ENCODE assay signal across 27 mouse cellular contexts in the genomic region with DNA sequence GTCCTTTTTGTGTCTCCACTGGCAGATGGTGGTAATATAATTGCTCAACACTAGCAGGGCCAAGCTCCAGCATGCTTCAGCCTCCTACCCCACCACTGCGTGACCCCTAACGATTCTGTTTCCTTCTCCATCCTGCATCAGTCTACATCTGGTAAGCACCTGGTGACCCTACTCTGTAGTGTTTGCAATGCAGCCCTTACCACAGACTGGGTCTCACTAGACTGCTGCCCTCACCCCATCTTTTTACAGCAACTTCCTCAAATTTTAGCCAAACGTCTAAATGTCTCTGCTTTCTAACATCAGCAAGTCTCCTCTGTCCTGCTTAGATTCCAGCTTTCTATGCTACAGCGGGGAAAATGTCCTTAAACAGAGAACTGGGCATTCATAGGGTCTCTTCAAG. TPM values are rescaled to one million over a fixed set of nuclear protein-coding genes. Genes with fewer than 3 reads are reported as not detected.
"Had no signal": no experiment of that assay in that cellular context is flagged by ENCODE, and none has a peak within 500 bp of the region (broad histone marks: within the 10 kb centered on the region; RNA-seq: fewer than 3 reads in every experiment).

No protein-coding gene starts in this region.

- H3K36me3 ChIP-seq: liver, embryonic 15.5 days; lung, embryonic 15.5 days had no signal

- ATAC-seq: midbrain, embryonic 15.5 days had no signal

- H3K9ac ChIP-seq: limb, embryonic 13.5 days; liver, embryonic 12.5 days; liver, embryonic 15.5 days; lung, embryonic 15.5 days; midbrain, embryonic 12.5 days; midbrain, embryonic 15.5 days; neural tube, embryonic 12.5 days; neural tube, embryonic 15.5 days had no signal

- H3K27me3 ChIP-seq: limb, embryonic 13.5 days; liver, embryonic 12.5 days; liver, embryonic 15.5 days; lung, embryonic 15.5 days; midbrain, embryonic 12.5 days; midbrain, embryonic 15.5 days; neural tube, embryonic 12.5 days; neural tube, embryonic 15.5 days had no signal

- H3K4me3 ChIP-seq: layer of hippocampus, adult 2 months; limb, embryonic 10.5 days; limb, embryonic 13.5 days; liver, embryonic 12.5 days; liver, embryonic 15.5 days; lung, embryonic 15.5 days; midbrain, embryonic 12.5 days; midbrain, embryonic 15.5 days; neural tube, embryonic 12.5 days; neural tube, embryonic 15.5 days had no signal

- H3K27ac ChIP-seq: kidney, postnatal 0 days; layer of hippocampus, adult 2 months; limb, embryonic 10.5 days; limb, embryonic 13.5 days; liver, embryonic 12.5 days; liver, embryonic 15.5 days; lung, embryonic 15.5 days; midbrain, embryonic 12.5 days; midbrain, embryonic 15.5 days; neural tube, embryonic 12.5 days; neural tube, embryonic 15.5 days had no signal

- H3K4me1 ChIP-seq: lung, embryonic 15.5 days; midbrain, embryonic 12.5 days; midbrain, embryonic 15.5 days; neural tube, embryonic 12.5 days; neural tube, embryonic 15.5 days had no signal

- H3K9me3 ChIP-seq: limb, embryonic 10.5 days; limb, embryonic 13.5 days; liver, embryonic 12.5 days; liver, embryonic 15.5 days; lung, embryonic 15.5 days; midbrain, embryonic 12.5 days; midbrain, embryonic 15.5 days; neural tube, embryonic 12.5 days; neural tube, embryonic 15.5 days had no signal

- DNase-seq: kidney, postnatal 25 days; layer of hippocampus, adult 9-11 months; liver; lung, adult 18-20 months; lung, postnatal 10 days; lung, postnatal 36 days; retina, postnatal 1 day; right cerebral cortex, postnatal 25 days; thymus, postnatal 25 days had no signal

RNA-seq across cellular contexts. Expression of a gene that starts 34.8 kb away (rescaled TPM):
- total RNA-seq: layer of hippocampus, postnatal 25 days; left cerebral cortex, adult 18-20 months; left cerebral cortex, postnatal 25 days had no signal
- polyA plus RNA-seq: kidney, embryonic 14.5 days; kidney, postnatal 0 days; large intestine, adult 2 months; limb, embryonic 10.5 days; liver, embryonic 12.5 days; liver, embryonic 15.5 days; stomach, embryonic 16.5 days; thymus, postnatal 0 days had no signal
